Mouse (Mus musculus) inflammation-experienced regulatory T-cells, adult 6 months (primary cell): ENCODE measurements around the gene Amacr. TPM values are rescaled to one million over a fixed set of nuclear protein-coding genes. Genes with fewer than 3 reads are reported as not detected.
"Not testable (repeated sequence)": the region's sequence is repeated elsewhere in the genome, so short reads cannot be mapped to it uniquely, and the experiment has no call there.

ENCODE experiments used
- ATAC-seq: one replicate; pipeline ENCODE4 v1.8.0; 2017
- polyA plus RNA-seq, 3 experiments: library from polyadenylated mRNA; unstranded; fragments of 100-300 nt; shearing (Covaris generic); gene quantifications; one replicate each; pipeline ENCODE4 v1.2.1; 2017

The Amacr gene
- polyA plus RNA-seq: 1 to 10 TPM; 3.0 to 4.3 (median 3.2) TPM

GRCm38 (mm10) chr15:10981377-10982063, at the start of gene Amacr:
Gene Amacr, plus strand, starts transcription at chr15:10981756.
- ATAC-seq: peak; percentile 88

GRCm38 (mm10) chr15:10933930-10934329, 47.6 kb upstream of the Amacr start:
- no peak for ATAC-seq

GRCm38 (mm10) chr15:10940148-10941108, 41.1 kb upstream of the Amacr start:
- no peak for ATAC-seq

GRCm38 (mm10) chr15:10941901-10942300, 39.7 kb upstream of the Amacr start:
- ATAC-seq: no peak

- no peak for ATAC-seq
Measured at GRCm38 (mm10) chr15:10947852-10948251, 33.7 kb upstream of the Amacr start.

- ATAC-seq: no peak
Measured at GRCm38 (mm10) chr15:10951951-10952759, 29.4 kb upstream of the Amacr start, which contains the start of gene C1qtnf3. Gene C1qtnf3, plus strand, starts transcription at chr15:10952332.

GRCm38 (mm10) chr15:10952760-10953305, 28.7 kb upstream of the Amacr start:
- no peak for ATAC-seq

GRCm38 (mm10) chr15:10953465-10953864, 28.1 kb upstream of the Amacr start:
- ATAC-seq: no peak

GRCm38 (mm10) chr15:10954381-10955016, 27.1 kb upstream of the Amacr start:
- no peak for ATAC-seq

GRCm38 (mm10) chr15:10955156-10955555, 26.4 kb upstream of the Amacr start:
- ATAC-seq: no peak

GRCm38 (mm10) chr15:10956706-10957105, 24.9 kb upstream of the Amacr start:
- ATAC-seq: no peak

GRCm38 (mm10) chr15:10959277-10960026, 22.1 kb upstream of the Amacr start:
- ATAC-seq: no peak

- no peak for ATAC-seq
Measured at GRCm38 (mm10) chr15:10960267-10960666, 21.3 kb upstream of the Amacr start.

- ATAC-seq: no peak
Measured at GRCm38 (mm10) chr15:10962601-10963000, 19.0 kb upstream of the Amacr start.

GRCm38 (mm10) chr15:10969439-10969838, 12.1 kb upstream of the Amacr start:
- ATAC-seq: no peak

- no peak for ATAC-seq
Measured at GRCm38 (mm10) chr15:10970777-10971176, 10.8 kb upstream of the Amacr start.

GRCm38 (mm10) chr15:10977151-10977550, 4.4 kb upstream of the Amacr start:
- ATAC-seq: no peak

GRCm38 (mm10) chr15:10980712-10981111, 844 bp upstream of the Amacr start:
- no peak for ATAC-seq

GRCm38 (mm10) chr15:10982064-10982435, 494 bp downstream of the Amacr start:
- no peak for ATAC-seq

GRCm38 (mm10) chr15:10985756-10986155, 4.2 kb downstream of the Amacr start:
- no peak for ATAC-seq

GRCm38 (mm10) chr15:10986477-10986876, 4.9 kb downstream of the Amacr start:
- not testable (repeated sequence) for ATAC-seq
